Mouse (Mus musculus) bone marrow macrophage, adult 2 months (primary cell): ENCODE measurements around the gene Gm5475.

Experiments
- CTCF ChIP-seq: IDR thresholded peaks from 2 replicates; pipeline ENCODE4 v1.5.1; 2012; ENCODE audit warnings: low read depth, mild to moderate bottlenecking, low read length, moderate library complexity
- POLR2A ChIP-seq: IDR thresholded peaks from 2 replicates; pipeline ENCODE4 v1.6.1; 2012; ENCODE audit warnings: mild to moderate bottlenecking, low read depth, low read length, borderline replicate concordance

GRCm38 (mm10) chr15:100375066-100375465 lies 46.9 kb upstream of the Gm5475 start:
- no peak for TF ChIP-seq CTCF
- no peak for TF ChIP-seq POLR2A
